Mouse (Mus musculus) heart, embryonic 16.5 days (tissue): ENCODE results near the gene Chpt1. TPM values are rescaled to one million over a fixed set of nuclear protein-coding genes. Genes with fewer than 3 reads are reported as not detected.

Experiments
- ATAC-seq: fragments of 200-750 bp; cut with Nextera tagmentation; replicated peaks from 2 replicates; pipeline ENCODE4 v1.8.0; 2017; ENCODE audit warnings: moderate number of reproducible peaks; ENCODE audit not compliant: insufficient read depth, low FRiP score; ENCODE audit errors: extremely low read depth
- H3K27ac ChIP-seq: fragments of 300-500 bp; sonication (generic); 2 replicates; pipeline ENCODE4 v1.5.1; 2014; ENCODE audit warnings: mild to moderate bottlenecking, low read length, control low read depth, moderate library complexity
- H3K27me3 ChIP-seq: fragments of 300-500 bp; sonication (generic); 2 replicates; pipeline ENCODE4 v1.6.1; 2014; ENCODE audit warnings: low read length, mixed read lengths; ENCODE audit not compliant: control insufficient read depth, insufficient read depth
- H3K36me3 ChIP-seq: fragments of 300-500 bp; sonication (generic); 2 replicates; pipeline ENCODE4 v1.6.1; 2014; ENCODE audit not compliant: control insufficient read depth, insufficient read depth
- H3K4me1 ChIP-seq: fragments of 300-500 bp; sonication (generic); 2 replicates; pipeline ENCODE4 v1.6.1; 2014; ENCODE audit warnings: low read length, mixed read lengths; ENCODE audit not compliant: control insufficient read depth, insufficient read depth
- H3K4me2 ChIP-seq: fragments of 300-500 bp; sonication (generic); 2 replicates; pipeline ENCODE4 v1.6.1; 2014; ENCODE audit warnings: low read depth, mild to moderate bottlenecking, control low read depth, low read length
- H3K4me3 ChIP-seq: fragments of 300-500 bp; sonication (generic); 2 replicates; pipeline ENCODE4 v1.5.1; 2014; ENCODE audit warnings: mild to moderate bottlenecking, control low read depth, low read length
- H3K9ac ChIP-seq: fragments of 300-500 bp; sonication (generic); 2 replicates; pipeline ENCODE4 v1.6.1; 2014; ENCODE audit warnings: low read length, control low read depth
- H3K9me3 ChIP-seq: fragments of 300-500 bp; sonication (generic); replicated peaks from 2 replicates; pipeline ENCODE4 v1.6.1; 2016; ENCODE audit warnings: low read length; ENCODE audit not compliant: control insufficient read depth
- WGBS: fragments of 180-500 bp; shearing (Covaris S2); extraction: QIAGEN DNeasy Blood & Tissue Kit; methylation state at CpG from one replicate; pipeline ENCODE4 v1.1.7; 2014; 5-methylcytosine and 5-hydroxymethylcytosine counted together
- polyA plus RNA-seq: library from polyadenylated mRNA; unstranded; fragments of >200 nt; fragmentation: Nextera tagmentation; extraction: Ambion mirVana; gene quantifications from 2 replicates; pipeline ENCODE4 v1.2.1, GENCODE M21; 2015

Chpt1 gene
- polyA plus RNA-seq, 1 experiment from 2014 or later, result 20.0 TPM

- no peak overlapping the region for H3K9ac ChIP-seq
- no peak overlapping the region for H3K4me2 ChIP-seq
- no peaks in the 10 kb centered on the region for H3K36me3 ChIP-seq
- peaks cover 8% of the 10 kb centered on the region; the same call in 1 of the 2 replicates for H3K4me1 ChIP-seq
- no peak overlapping the region for H3K27ac ChIP-seq
- H3K4me3 ChIP-seq, result no peak overlapping the region
- WGBS, result 40% methylated on average over 2 of the region's 2 CpGs
- 0 out of 2 replicates have a peak, but pooled peaks have one; percentile 41 for ATAC-seq
- H3K9me3 ChIP-seq, result no peaks in the 10 kb centered on the region
- no peaks in the 10 kb centered on the region for H3K27me3 ChIP-seq
Measured at GRCm38 (mm10) chr10:88514495-88514894, 10.6 kb upstream of the Chpt1 start.

DNA sequence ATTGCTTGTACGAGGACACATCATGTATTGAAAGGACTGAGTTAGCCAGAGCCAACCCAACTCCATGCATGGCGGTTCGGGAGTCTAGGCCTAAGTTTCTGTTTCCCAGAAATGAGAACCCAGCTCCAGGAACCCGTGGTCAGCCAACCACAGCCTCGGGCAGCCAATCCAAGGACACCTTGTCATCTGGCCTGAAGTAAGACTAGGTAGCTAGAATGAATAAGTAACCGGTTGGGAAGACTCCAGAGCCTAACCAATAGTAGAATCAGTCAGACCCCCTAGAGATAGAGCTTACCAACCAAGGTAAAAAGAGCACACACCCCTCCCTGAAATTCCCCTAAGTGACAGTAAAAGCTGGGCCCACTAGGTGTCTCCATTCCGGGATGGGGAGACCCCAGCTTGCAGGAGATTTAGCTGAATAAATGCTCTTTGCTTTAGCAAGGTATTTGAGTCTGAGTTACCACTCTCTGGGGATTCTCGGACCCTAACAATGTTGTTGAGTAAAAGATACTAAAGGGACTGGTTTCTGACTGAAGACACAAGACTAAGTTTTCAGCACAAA, 9.8 kb upstream of the Chpt1 start:
- no peak for ATAC-seq
- Histone ChIP-seq H3K9ac (no peak overlapping the region), H3K27me3 (no peaks in the 10 kb centered on the region), H3K36me3 (no peaks in the 10 kb centered on the region), H3K4me2 (no peak overlapping the region), H3K9me3 (no peaks in the 10 kb centered on the region), H3K27ac (no peak overlapping the region), H3K4me3 (no peak overlapping the region), H3K4me1 (peaks cover 8% of the 10 kb centered on the region; the same call in 1 of the 2 replicates)
- WGBS, result 73% methylated on average over 8 of the region's 8 CpGs

- 90% methylated on average over 9 of the region's 9 CpGs for WGBS
- Histone ChIP-seq H3K9me3 (no peaks in the 10 kb centered on the region), H3K4me2 (no peak overlapping the region), H3K9ac (no peak overlapping the region), H3K27me3 (no peaks in the 10 kb centered on the region), H3K4me3 (no peak overlapping the region), H3K4me1 (peaks cover 8% of the 10 kb centered on the region; the same call in 1 of the 2 replicates), H3K36me3 (no peaks in the 10 kb centered on the region), H3K27ac (peak overlapping the region; percentile 26; the same call in 1 of the 2 replicates)
- no peak for ATAC-seq
Measured at GRCm38 (mm10) chr10:88511355-88511754, 7.5 kb upstream of the Chpt1 start.

DNA sequence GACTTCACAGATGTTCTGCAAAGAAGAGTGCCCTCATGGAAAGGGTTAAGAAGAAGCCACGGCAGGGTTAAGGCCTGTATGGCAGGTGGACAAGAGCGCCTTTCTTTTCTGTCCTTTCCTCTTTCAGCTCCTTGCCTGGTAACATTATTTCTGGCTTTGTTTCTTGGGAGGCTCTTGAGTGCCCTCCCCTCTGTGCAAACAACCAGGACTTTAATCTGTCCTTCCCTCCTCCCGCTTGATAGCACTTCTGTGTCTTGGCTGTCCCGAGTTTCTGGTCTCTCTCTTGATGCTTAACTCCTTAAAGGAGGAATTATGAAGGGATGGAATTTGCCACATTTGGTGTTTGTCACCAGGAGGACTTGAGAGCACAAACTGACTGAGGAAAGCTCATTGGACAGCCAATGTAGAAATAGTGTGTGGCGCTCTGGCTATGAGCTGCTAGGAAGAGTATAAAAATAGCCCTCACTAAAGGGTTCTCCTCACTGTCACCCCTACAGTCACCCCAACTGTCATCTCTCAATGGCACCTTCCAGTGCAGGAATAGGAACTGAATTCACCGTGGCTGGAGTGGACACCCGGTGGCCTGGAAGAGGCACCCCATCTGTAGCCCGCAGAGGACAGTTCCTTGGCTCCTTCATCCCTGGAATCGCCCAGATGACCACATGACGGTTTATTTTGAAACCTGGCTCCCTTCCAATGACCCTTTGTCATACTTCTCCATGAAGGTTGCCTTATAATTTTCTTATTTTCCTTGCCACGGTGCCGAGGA, 6.8 kb upstream of the Chpt1 start:
- H3K27me3 ChIP-seq, result no peaks in the 10 kb centered on the region
- no peak overlapping the region for H3K9ac ChIP-seq
- ATAC-seq, result peak; percentile 71
- H3K4me3 ChIP-seq, result no peak overlapping the region
- peaks cover 8% of the 10 kb centered on the region; the same call in 1 of the 2 replicates for H3K4me1 ChIP-seq
- no peaks in the 10 kb centered on the region for H3K36me3 ChIP-seq
- H3K4me2 ChIP-seq, result peak overlapping the region; percentile 35
- H3K27ac ChIP-seq, result peak overlapping the region; percentile 26
- WGBS, result 35% methylated on average over 12 of the region's 12 CpGs
- H3K9me3 ChIP-seq, result no peaks in the 10 kb centered on the region

GRCm38 (mm10) chr10:88507691-88508143, 3.8 kb upstream of the Chpt1 start:
- no peaks in the 10 kb centered on the region for H3K36me3 ChIP-seq

GRCm38 (mm10) chr10:88505256-88505655, 1.4 kb upstream of the Chpt1 start:
- no peaks in the 10 kb centered on the region for H3K36me3 ChIP-seq
- no peak overlapping the region for H3K4me2 ChIP-seq
- H3K9me3 ChIP-seq, result no peaks in the 10 kb centered on the region
- WGBS, result 73% methylated on average over 5 of the region's 5 CpGs
- no peak overlapping the region for H3K4me3 ChIP-seq
- H3K9ac ChIP-seq, result no peak overlapping the region
- no peaks in the 10 kb centered on the region for H3K27me3 ChIP-seq
- no peak overlapping the region for H3K27ac ChIP-seq
- H3K4me1 ChIP-seq, result peaks cover 14% of the 10 kb centered on the region
- ATAC-seq, result no peak

More at GRCm38 (mm10) chr10:88507691-88508143, 3.8 kb upstream of the Chpt1 start:
- Histone ChIP-seq H3K4me3 (no peak overlapping the region), H3K4me2 (no peak overlapping the region), H3K27ac (no peak overlapping the region), H3K27me3 (no peaks in the 10 kb centered on the region), H3K9ac (no peak overlapping the region), H3K9me3 (no peaks in the 10 kb centered on the region), H3K4me1 (peaks cover 8% of the 10 kb centered on the region; the same call in 1 of the 2 replicates)
- ATAC-seq, result no peak
- WGBS, result 64% methylated on average over 7 of the region's 7 CpGs

DNA sequence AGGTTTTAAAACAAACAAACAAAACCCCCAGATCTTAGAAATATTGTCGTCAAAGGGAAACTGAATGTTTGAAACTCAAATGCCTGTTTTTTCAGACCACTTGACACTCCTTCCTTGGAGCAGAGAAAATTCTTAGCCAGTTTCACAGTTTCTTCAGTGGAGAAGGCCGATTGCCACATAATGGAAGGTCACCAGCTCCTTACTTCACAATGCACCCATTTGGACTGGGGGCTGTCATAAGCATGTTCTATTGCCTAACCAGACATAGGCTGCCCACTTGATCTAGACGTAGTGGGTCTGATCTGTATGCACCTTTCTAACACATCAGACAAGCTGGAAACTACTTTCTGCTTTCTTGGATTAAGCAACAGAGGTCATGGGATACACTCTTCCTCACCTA, 608 bp upstream of the Chpt1 start:
- Histone ChIP-seq H3K9me3 (no peaks in the 10 kb centered on the region), H3K27me3 (no peaks in the 10 kb centered on the region), H3K36me3 (no peaks in the 10 kb centered on the region), H3K4me3 (no peak overlapping the region), H3K27ac (no peak overlapping the region; the same call in 1 of the 2 replicates), H3K9ac (no peak overlapping the region; the same call in 1 of the 2 replicates), H3K4me1 (peaks cover 13% of the 10 kb centered on the region), H3K4me2 (peak overlapping the region; percentile 67; the same call in 1 of the 2 replicates)
- WGBS, result 69% methylated on average over 3 of the region's 3 CpGs
- no peak for ATAC-seq

- Histone ChIP-seq H3K9ac (peak overlapping the region; percentile 92), H3K36me3 (no peaks in the 10 kb centered on the region), H3K9me3 (no peaks in the 10 kb centered on the region), H3K27ac (no peak overlapping the region; the same call in 1 of the 2 replicates), H3K4me2 (peak overlapping the region; percentile 88), H3K4me3 (peak overlapping the region; percentile 84), H3K27me3 (no peaks in the 10 kb centered on the region), H3K4me1 (peaks cover 13% of the 10 kb centered on the region)
- ATAC-seq, result no peak
- 27% methylated on average over 4 of the region's 4 CpGs for WGBS
Measured at GRCm38 (mm10) chr10:88502919-88503318, 954 bp downstream of the Chpt1 start.
